Mouse (Mus musculus): ENCODE measurements around the gene Atxn1.

DNA sequence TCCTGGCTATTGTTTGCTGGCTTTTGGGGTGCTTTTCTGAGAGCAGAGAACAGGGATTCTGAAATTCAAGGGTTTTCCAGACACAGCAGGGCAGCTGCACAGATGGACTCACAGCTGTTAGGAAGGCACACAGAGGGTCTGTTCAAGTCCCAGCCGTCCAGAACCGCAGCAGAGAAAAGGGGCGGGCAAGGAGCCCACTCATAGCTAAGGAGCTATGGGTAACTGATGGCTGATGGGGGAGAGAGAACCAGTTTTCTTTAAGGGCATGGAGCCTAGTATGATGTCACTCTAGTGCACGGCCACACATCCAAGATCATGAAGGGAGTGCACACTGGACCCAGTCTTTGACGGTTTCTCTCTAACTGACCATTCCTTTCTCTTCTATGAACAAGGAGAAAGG lies 200.5 kb downstream of the Atxn1 start:
- no peak for TF ChIP-seq POLR2A (IDR thresholded peaks at IDR 0.05; ENCODE audit: insufficient read depth, low read depth, low read length)
- no peak for TF ChIP-seq CTCF (IDR thresholded peaks at IDR 0.05; ENCODE audit: insufficient read depth, low read depth, low read length)

All from olfactory bulb, adult 2 months (tissue).